Mouse (Mus musculus) ES-E14 (cell line): ENCODE data around the gene Ret. TPM values are rescaled to one million over a fixed set of nuclear protein-coding genes. Genes with fewer than 3 reads are reported as not detected.
A peak's percentile ranks its signal among the peaks of the same experiment; 100 is the strongest.

Experiments used
- DNase-seq: peaks from one replicate; pipeline ENCODE4 v3.0.0-alpha.2; 2013; ENCODE audit warnings: low read depth, low spot score
- H3K27ac ChIP-seq: 2 replicates; pipeline ENCODE4 v1.5.1; 2012; ENCODE audit warnings: low read depth, mild to moderate bottlenecking, low read length, moderate library complexity, mixed read lengths; ENCODE audit not compliant: poor library complexity, insufficient read depth, severe bottlenecking
- H3K36me3 ChIP-seq: 2 replicates; pipeline ENCODE4 v1.6.1; 2012; ENCODE audit warnings: mild to moderate bottlenecking, low read length, moderate library complexity, mixed read lengths; ENCODE audit not compliant: control insufficient read depth, poor library complexity, insufficient read depth, severe bottlenecking
- H3K4me1 ChIP-seq, 2 experiments: fragments of 150-350 bp in 1 of 2; sonication (generic) in 1 of 2; 2 replicates each; pipeline ENCODE4 v1.6.1; 2012; ENCODE audit warnings: low read length in 2 of 2, mild to moderate bottlenecking in 1 of 2, mixed read lengths in 1 of 2; ENCODE audit not compliant: control insufficient read depth in 2 of 2, insufficient read depth in 2 of 2, poor library complexity in 1 of 2
- H3K4me3 ChIP-seq, 2 experiments: fragments of 150-350 bp in 1 of 2; sonication (generic) in 1 of 2; 2 replicates each; pipeline ENCODE4 v1.5.1; 2012; ENCODE audit warnings: low read length in 2 of 2, low read depth in 1 of 2, mild to moderate bottlenecking in 1 of 2, mixed read lengths in 1 of 2; ENCODE audit not compliant: insufficient read depth in 1 of 2, poor library complexity in 1 of 2, severe bottlenecking in 1 of 2
- H3K9ac ChIP-seq: 2 replicates; pipeline ENCODE4 v1.6.1; 2012; ENCODE audit warnings: low read depth, mild to moderate bottlenecking, low read length, mixed read lengths; ENCODE audit not compliant: poor library complexity, insufficient read depth, severe bottlenecking
- H3K9me3 ChIP-seq: fragments of 150-350 bp; sonication (generic); 2 replicates; pipeline ENCODE4 v1.6.1; 2012; ENCODE audit warnings: low read depth, mild to moderate bottlenecking, low read length; ENCODE audit not compliant: control insufficient read depth, insufficient read depth
- CHD2 ChIP-seq: IDR thresholded peaks from 2 replicates; pipeline ENCODE4 v1.6.1; 2014; ENCODE audit warnings: mild to moderate bottlenecking, low read depth, low read length, inconsistent platforms
- HCFC1 ChIP-seq: IDR thresholded peaks from 2 replicates; pipeline ENCODE4 v1.6.1; 2012; ENCODE audit warnings: low read length, inconsistent platforms, borderline replicate concordance; ENCODE audit not compliant: insufficient read depth
- MAFK ChIP-seq: IDR thresholded peaks from 2 replicates; pipeline ENCODE4 v1.6.1; 2014; ENCODE audit warnings: mild to moderate bottlenecking, low read depth, low read length, inconsistent platforms; ENCODE audit not compliant: insufficient read depth
- ZC3H11A ChIP-seq: IDR thresholded peaks from 2 replicates; pipeline ENCODE4 v1.6.1; 2012; ENCODE audit warnings: low read depth, mild to moderate bottlenecking, inconsistent platforms, low read length, borderline replicate concordance
- ZNF384 ChIP-seq: IDR thresholded peaks from 2 replicates; pipeline ENCODE4 v1.6.1; 2012; ENCODE audit warnings: low read depth, low read length, inconsistent platforms
- in situ Hi-C, 2 experiments: fragments of 600-800 bp; cut with MboI; formaldehyde crosslinking; loops; one replicate each; pipeline ENCODE4 v1.15.1; 2025; ENCODE audit warnings: low sequenced_read_pairs in 2 of 2, inconsistent platforms in 1 of 2; ENCODE audit not compliant: unreplicated experiment in 2 of 2
- total RNA-seq: library from RNA; depleted of rRNA; stranded (reverse); fragments of 300-350 nt; gene quantifications from 2 replicates; pipeline ENCODE4 v1.2.3, GENCODE M21; 2012

Gene Ret
- total RNA-seq, 1 experiment, result 1.4 TPM

DNA sequence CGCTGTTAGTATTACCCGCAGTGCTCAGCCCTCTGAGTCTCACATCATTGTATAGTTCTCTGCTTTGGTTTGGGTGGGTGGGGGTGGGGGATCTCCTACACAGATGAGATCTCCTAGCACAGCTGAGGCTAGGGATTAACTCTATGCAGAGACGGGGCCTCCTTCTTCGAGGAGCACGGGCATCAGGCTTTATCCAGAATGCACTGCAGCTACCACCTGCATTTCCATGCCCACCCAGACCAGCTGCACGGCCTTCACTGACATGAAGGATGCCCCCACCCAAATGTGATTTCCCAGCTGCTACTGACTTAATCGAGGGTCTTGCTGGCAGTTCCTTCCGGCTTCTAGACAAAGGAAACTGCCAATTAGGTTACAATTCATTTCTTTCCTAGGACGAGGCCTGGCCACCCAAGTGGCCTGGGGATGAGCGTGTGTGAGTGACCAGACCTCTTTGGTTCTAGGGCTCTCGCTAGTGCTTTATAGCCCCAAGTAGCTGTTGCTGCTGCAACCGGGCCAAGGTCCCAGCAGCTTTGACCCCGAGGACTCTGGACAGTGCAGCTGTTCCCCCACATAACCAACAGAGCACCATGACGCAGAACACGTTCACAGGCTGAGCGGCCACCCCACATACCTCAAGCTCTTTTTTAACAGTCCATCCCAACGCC lies 10.8 kb downstream of the Ret start:
- Histone ChIP-seq H3K4me3 (no peak overlapping the region), H3K36me3 (no peaks in the 10 kb centered on the region), H3K9me3 (no peaks in the 10 kb centered on the region), H3K4me1 (no peaks in the 10 kb centered on the region), H3K9ac (no peak overlapping the region), H3K27ac (no peak overlapping the region)
- TF ChIP-seq ZC3H11A (no peak), CHD2 (no peak), MAFK (no peak), ZNF384 (no peak), HCFC1 (no peak)
- DNase-seq, result no peak
- in situ Hi-C loops, result loop anchor here in 1 of 2 experiments (25.0 kb wide), 1 partner anchor 176 kb away; no protein-coding TSS in a partner anchor

DNA sequence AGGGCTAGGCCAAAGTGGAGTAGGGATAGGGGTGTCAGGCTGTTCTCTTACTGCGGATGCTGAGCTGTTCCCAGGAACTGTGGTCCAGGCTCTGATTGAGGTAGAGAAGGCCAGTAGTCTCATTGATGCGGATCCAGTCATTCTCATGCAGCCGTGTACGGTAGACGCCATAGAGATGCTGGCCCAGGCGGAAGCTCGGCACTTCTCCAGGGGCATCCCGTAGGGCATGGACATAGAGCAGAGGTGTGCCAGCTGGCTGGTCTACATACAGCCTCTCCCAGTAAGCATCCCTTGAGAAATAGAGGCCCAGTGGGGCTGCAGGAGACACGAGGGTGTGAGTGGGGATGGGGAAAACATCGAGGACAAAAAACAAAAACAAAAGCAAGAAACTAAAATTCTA lies 13.4 kb downstream of the Ret start:
- no peaks in the 10 kb centered on the region for H3K4me1 ChIP-seq
- TF ChIP-seq ZNF384 (no peak), HCFC1 (no peak), MAFK (no peak), ZC3H11A (no peak), CHD2 (no peak)

GRCm38 (mm10) chr6:118180085-118180423 lies 17.5 kb downstream of the Ret start:
- Histone ChIP-seq H3K9ac (no peak overlapping the region), H3K4me3 (no peak overlapping the region), H3K36me3 (no peaks in the 10 kb centered on the region), H3K9me3 (no peaks in the 10 kb centered on the region), H3K4me1 (no peaks in the 10 kb centered on the region), H3K27ac (no peak overlapping the region)
- TF ChIP-seq ZNF384 (no peak), CHD2 (no peak), MAFK (no peak), ZC3H11A (no peak), HCFC1 (no peak)
- DNase-seq, result no peak
- in situ Hi-C loops, result loop anchor here (5.0 to 25.0 kb wide), 2 partner anchors 182 to 202 kb away; no protein-coding TSS in a partner anchor

More for the DNA sequence above, 13.4 kb downstream of the Ret start:
- H3K9me3 ChIP-seq, result no peaks in the 10 kb centered on the region
- no peak for DNase-seq
- no peak overlapping the region for H3K4me3 ChIP-seq
- in situ Hi-C loops, result loop anchor here (5.0 to 25.0 kb wide), 2 partner anchors 178 to 198 kb away; no protein-coding TSS in a partner anchor
- no peak overlapping the region for H3K9ac ChIP-seq
- no peak overlapping the region for H3K27ac ChIP-seq
- H3K36me3 ChIP-seq, result no peaks in the 10 kb centered on the region

- TF ChIP-seq CHD2, result no peak
- TF ChIP-seq MAFK, result no peak
- TF ChIP-seq ZC3H11A, result peak; percentile 95
- Histone ChIP-seq H3K9ac (no peak overlapping the region), H3K36me3 (no peaks in the 10 kb centered on the region), H3K9me3 (no peaks in the 10 kb centered on the region), H3K4me3 (no peak overlapping the region), H3K27ac (no peak overlapping the region), H3K4me1 (no peaks in the 10 kb centered on the region)
- no peak for DNase-seq
- in situ Hi-C loops, result loop anchor here (5.0 to 25.0 kb wide), 2 partner anchors 183 to 203 kb away; no protein-coding TSS in a partner anchor
Measured at GRCm38 (mm10) chr6:118179316-118180084, 18.0 kb downstream of the Ret start.
